7 mouse cellular contexts compared by ENCODE assay signal in genomic region chr8:69995776-69996588, GRCm38 (mm10). TPM values are rescaled to one million over a fixed set of nuclear protein-coding genes. Genes with fewer than 3 reads are reported as not detected.
DNase-seq lines count a peak whose midpoint lies in the region; ATAC-seq and TF ChIP-seq lines count a peak whose summit lies in the region.

Gene Gatad2a, minus strand, starts transcription at chr8:69996384.

- TF ChIP-seq CTCF in intestine, postnatal 0 days (IDR thresholded peaks at IDR 0.05; ENCODE audit: low read depth), result peak; percentile 50; the same call in 1 of the 2 replicates
- no peak for TF ChIP-seq CTCF in small intestine, adult 2 months (IDR thresholded peaks at IDR 0.05; ENCODE audit: extremely low read depth, insufficient read length, insufficient replicate concordance, low read depth, low read length)

- H3K36me3 ChIP-seq in embryonic facial prominence, embryonic 10.5 days (replicated peaks), result peaks cover 23% of the 10 kb centered on the region
- H3K36me3 ChIP-seq in intestine, postnatal 0 days (ENCODE audit: control insufficient read depth, insufficient read depth), result no peaks in the 10 kb centered on the region
- no peaks in the 10 kb centered on the region for H3K36me3 ChIP-seq in midbrain, embryonic 12.5 days
- H3K36me3 ChIP-seq in small intestine, adult 2 months (ENCODE audit: control insufficient read depth, insufficient read depth, low read length), result no peaks in the 10 kb centered on the region; the same call in 1 of the 2 replicates

- peak; percentile 99 for ATAC-seq in intestine, postnatal 0 days
- ATAC-seq in midbrain, embryonic 12.5 days (ENCODE audit: low FRiP score, low read depth), result peak; percentile 100

- no peaks in the 10 kb centered on the region for H3K27me3 ChIP-seq in embryonic facial prominence, embryonic 10.5 days (replicated peaks; ENCODE audit: low read depth, poor library complexity, severe bottlenecking)
- no peaks in the 10 kb centered on the region for H3K27me3 ChIP-seq in intestine, postnatal 0 days (replicated peaks; ENCODE audit: control insufficient read depth, insufficient read depth, low read length)
- H3K27me3 ChIP-seq in midbrain, embryonic 12.5 days, result no peaks in the 10 kb centered on the region
- no peaks in the 10 kb centered on the region for H3K27me3 ChIP-seq in small intestine, adult 2 months (ENCODE audit: control insufficient read depth, insufficient read depth, low read length)

- TF ChIP-seq POLR2A in small intestine, adult 2 months (IDR thresholded peaks at IDR 0.05; ENCODE audit: low read depth, low read length), result no peak; the same call in 1 of the 2 replicates

- peak; percentile 100 for DNase-seq in adrenal gland, postnatal 10 days
- DNase-seq in embryonic facial prominence, embryonic 10.5 days (ENCODE audit: low spot score), result peak; percentile 100
- DNase-seq in gonadal fat pad, adult 2 months (ENCODE audit: low read depth), result peak; percentile 96
- DNase-seq in left cerebral cortex, postnatal 4 days, result peak; percentile 100

- intact Hi-C loops in left cerebral cortex, postnatal 4 days (cut with DNase I), result no loop called here

- H3K4me3 ChIP-seq in embryonic facial prominence, embryonic 10.5 days, result peak within 1 kb of the TSS; percentile 93
- H3K4me3 ChIP-seq in intestine, postnatal 0 days (ENCODE audit: low read depth, low read length), result peak within 1 kb of the TSS; percentile 79
- peak within 1 kb of the TSS; percentile 74 for H3K4me3 ChIP-seq in midbrain, embryonic 12.5 days
- H3K4me3 ChIP-seq in small intestine, adult 2 months (ENCODE audit: low read depth, low read length), result peak within 1 kb of the TSS; percentile 89

- no peaks in the 10 kb centered on the region for H3K9me3 ChIP-seq in embryonic facial prominence, embryonic 10.5 days
- no peaks in the 10 kb centered on the region for H3K9me3 ChIP-seq in intestine, postnatal 0 days (ENCODE audit: control insufficient read depth)
- no peaks in the 10 kb centered on the region for H3K9me3 ChIP-seq in midbrain, embryonic 12.5 days

- H3K9ac ChIP-seq in intestine, postnatal 0 days (ENCODE audit: low read depth, low read length), result peak within 1 kb of the TSS; percentile 85
- H3K9ac ChIP-seq in midbrain, embryonic 12.5 days (replicated peaks), result peak within 1 kb of the TSS; percentile 79

- H3K4me1 ChIP-seq in embryonic facial prominence, embryonic 10.5 days, result peaks cover 24% of the 10 kb centered on the region
- 0 out of 2 replicates have a peak, but pooled peaks cover 2% of the 10 kb centered on the region for H3K4me1 ChIP-seq in intestine, postnatal 0 days (replicated peaks; ENCODE audit: control insufficient read depth, insufficient read depth, low read length)
- H3K4me1 ChIP-seq in midbrain, embryonic 12.5 days, result peaks cover 19% of the 10 kb centered on the region
- peaks cover 4% of the 10 kb centered on the region; the same call in 1 of the 2 replicates for H3K4me1 ChIP-seq in small intestine, adult 2 months (ENCODE audit: control insufficient read depth, insufficient read depth, insufficient read length, low read length)

- WGBS in embryonic facial prominence, embryonic 10.5 days, result under 1% methylated on average over 87 of the region's 87 CpGs
- under 1% methylated on average over 75 of the region's 87 CpGs for WGBS in intestine, postnatal 0 days
- under 1% methylated on average over 84 of the region's 87 CpGs for WGBS in midbrain, embryonic 12.5 days
- under 1% methylated on average over 87 of the region's 87 CpGs for WGBS in small intestine, adult 2 months

- H3K27ac ChIP-seq in embryonic facial prominence, embryonic 10.5 days (replicated peaks), result peak within 1 kb of the TSS; percentile 93
- H3K27ac ChIP-seq in intestine, postnatal 0 days (ENCODE audit: low read depth, low read length), result peak within 1 kb of the TSS; percentile 95
- peak within 1 kb of the TSS; percentile 91 for H3K27ac ChIP-seq in midbrain, embryonic 12.5 days (replicated peaks)
- peak within 1 kb of the TSS; percentile 89 for H3K27ac ChIP-seq in small intestine, adult 2 months (ENCODE audit: insufficient read depth, low read depth, low read length)

- peak within 1 kb of the TSS; percentile 87 for H3K4me2 ChIP-seq in intestine, postnatal 0 days (replicated peaks; ENCODE audit: low read depth)
- peak within 1 kb of the TSS; percentile 87 for H3K4me2 ChIP-seq in midbrain, embryonic 12.5 days (replicated peaks)

RNA-seq across cellular contexts. Expression of gene Gatad2a, which starts in this region (rescaled TPM):
- 10 to 100 TPM; 84.4 to 90.0 TPM for total RNA-seq in adrenal gland, postnatal 10 days (2021)
- 57.3 and 59.9 TPM in 2 replicates for polyA plus RNA-seq in embryonic facial prominence, embryonic 10.5 days (2016; fragmentation: Nextera tagmentation; extraction: Ambion mirVana)
- 51.1 and 68.3 TPM in 2 replicates for polyA plus RNA-seq in gonadal fat pad, adult 2 months (2012; rRNA removed)
- polyA plus RNA-seq in intestine, postnatal 0 days (2015; fragmentation: Nextera tagmentation; extraction: Ambion mirVana), result 42.6 and 43.3 TPM in 2 replicates
- total RNA-seq in left cerebral cortex, postnatal 4 days (2021), result 10 to 100 TPM; 41.9 to 44.8 TPM
- polyA plus RNA-seq in midbrain, embryonic 12.5 days (2016; fragmentation: Nextera tagmentation; extraction: Ambion mirVana), result 44.3 TPM in 2 replicates
- 46.0 and 101 TPM in 2 replicates for polyA plus RNA-seq in small intestine, adult 2 months (2012; rRNA removed)

Comparison
In these comparisons a context has a peak if more than half of its experiments do, and no peak if none do; other contexts are left out.
1. Peak in every context shown above with its lines: DNase-seq, ATAC-seq, H3K4me3 ChIP-seq and H3K27ac ChIP-seq.